Mouse (Mus musculus) heart, postnatal 0 days (tissue): Measurements from ENCODE around the gene Tln2.

Source experiments
- CTCF ChIP-seq: IDR thresholded peaks from 2 replicates; pipeline ENCODE4 v1.5.1; 2016; ENCODE audit warnings: antibody characterized with exemption, control low read depth, low read depth
- EP300 ChIP-seq: IDR thresholded peaks from 2 replicates; pipeline ENCODE4 v1.6.1; 2016; ENCODE audit warnings: antibody characterized with exemption, low read depth

DNA sequence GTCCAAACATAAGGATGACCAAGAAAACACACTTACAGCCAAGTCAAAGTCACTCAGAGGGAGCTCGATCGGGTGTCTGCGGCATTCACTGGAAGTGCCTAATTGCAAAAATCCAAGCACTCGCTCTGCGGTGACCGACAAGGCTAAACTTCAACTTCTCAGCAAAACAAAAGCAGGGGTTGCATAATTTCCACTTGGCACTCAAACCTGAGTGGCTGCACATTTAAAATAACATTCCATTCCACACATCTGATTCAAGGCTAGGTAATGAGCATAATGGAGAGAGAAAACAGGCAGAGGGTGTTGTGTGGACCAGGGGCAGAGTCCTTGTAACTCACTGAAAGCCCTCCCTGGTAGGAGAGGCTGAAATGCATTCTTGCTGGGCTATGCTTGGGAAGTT lies 260.3 kb downstream of the Tln2 start:
- TF ChIP-seq CTCF (no peak), EP300 (no peak)
